Mouse (Mus musculus): ENCODE data around the gene Atp12a.

The Atp12a gene

DNA sequence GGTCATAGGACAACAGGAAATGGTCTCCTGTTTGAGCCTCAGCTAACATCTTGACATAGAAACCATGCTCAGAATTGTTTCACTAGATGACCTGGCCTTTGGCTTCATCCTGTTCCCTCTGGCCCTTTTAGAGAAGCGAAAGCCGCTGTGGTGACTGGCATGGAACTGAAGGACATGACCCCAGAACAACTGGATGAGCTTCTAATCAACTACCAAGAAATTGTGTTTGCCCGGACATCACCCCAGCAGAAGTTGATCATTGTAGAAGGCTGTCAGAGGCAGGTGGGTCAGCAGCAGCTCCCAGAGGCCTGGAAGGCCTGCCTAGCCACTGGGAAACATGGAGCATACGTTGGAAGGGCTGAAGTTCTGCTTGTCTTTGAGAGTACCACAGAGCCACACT is 17.5 kb downstream of the Atp12a start:
- DNase-seq, result no peak

DNA sequence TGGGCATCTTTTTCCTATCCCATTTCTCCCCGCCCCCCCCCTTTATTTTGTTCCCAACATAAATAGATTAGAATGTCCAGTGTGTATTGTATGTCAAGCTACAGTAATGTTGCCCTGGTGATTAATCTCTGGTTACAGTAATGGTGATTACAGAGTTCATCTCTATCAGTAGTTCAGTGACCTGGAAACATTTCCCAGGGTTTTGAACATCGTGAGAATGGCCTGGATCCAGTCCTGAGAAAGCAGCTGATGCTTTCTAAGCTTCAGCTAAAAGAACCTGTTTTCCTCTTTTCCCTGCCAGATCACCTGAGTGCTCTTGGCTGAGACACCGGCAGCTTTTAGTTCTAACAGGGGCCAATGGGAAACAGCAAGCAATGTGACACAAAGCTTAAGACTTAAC is 25.4 kb downstream of the Atp12a start:
- DNase-seq, result no peak

DNA sequence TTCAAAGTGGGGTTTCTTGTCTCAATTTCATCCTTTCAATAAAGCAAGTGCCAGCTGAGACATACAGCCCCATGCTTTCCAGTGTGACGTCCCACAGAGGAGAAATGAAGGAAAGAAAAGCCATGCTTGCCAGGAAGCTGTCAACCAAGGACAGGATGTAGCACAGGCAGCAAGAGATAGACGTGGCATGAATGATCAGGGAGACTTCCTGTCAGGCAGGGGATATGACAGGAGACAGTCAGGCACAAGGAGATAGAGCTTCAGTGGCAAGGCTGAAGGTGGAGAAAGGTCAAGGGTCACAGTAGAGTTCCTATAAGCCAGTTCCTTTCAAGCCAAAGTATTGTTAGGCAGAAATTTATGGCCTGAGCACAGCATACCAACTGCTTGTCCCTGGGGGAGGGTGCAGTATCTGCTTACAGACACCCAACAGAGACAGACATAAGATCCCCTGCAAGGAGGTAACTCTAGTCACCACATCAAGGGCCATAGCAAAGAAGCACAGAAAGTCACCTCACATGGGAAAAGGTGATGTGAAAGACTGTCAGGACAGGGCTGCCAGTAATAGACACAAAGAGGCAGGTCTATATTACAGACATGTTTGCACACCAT is 28.9 kb downstream of the Atp12a start:
- no peak for DNase-seq

DNA sequence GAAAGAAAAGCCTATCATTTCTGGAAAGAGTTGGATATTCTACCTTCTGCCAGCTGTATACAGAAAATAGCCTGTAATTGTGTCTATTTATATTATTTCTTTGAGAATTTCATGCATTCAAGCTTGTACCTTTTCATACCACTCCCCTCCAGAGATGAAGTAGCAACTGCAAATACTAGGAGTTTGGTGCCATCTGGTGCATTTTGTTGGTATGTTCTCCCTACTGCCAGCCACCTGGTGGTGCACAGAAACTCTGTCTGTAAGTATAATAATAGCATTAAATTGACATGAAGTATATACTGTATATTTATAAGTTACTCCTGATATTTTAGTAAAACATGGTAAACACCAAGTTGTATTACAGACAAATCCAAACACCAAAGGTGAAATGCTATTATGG is 33.1 kb downstream of the Atp12a start:
- no peak for DNase-seq

DNA sequence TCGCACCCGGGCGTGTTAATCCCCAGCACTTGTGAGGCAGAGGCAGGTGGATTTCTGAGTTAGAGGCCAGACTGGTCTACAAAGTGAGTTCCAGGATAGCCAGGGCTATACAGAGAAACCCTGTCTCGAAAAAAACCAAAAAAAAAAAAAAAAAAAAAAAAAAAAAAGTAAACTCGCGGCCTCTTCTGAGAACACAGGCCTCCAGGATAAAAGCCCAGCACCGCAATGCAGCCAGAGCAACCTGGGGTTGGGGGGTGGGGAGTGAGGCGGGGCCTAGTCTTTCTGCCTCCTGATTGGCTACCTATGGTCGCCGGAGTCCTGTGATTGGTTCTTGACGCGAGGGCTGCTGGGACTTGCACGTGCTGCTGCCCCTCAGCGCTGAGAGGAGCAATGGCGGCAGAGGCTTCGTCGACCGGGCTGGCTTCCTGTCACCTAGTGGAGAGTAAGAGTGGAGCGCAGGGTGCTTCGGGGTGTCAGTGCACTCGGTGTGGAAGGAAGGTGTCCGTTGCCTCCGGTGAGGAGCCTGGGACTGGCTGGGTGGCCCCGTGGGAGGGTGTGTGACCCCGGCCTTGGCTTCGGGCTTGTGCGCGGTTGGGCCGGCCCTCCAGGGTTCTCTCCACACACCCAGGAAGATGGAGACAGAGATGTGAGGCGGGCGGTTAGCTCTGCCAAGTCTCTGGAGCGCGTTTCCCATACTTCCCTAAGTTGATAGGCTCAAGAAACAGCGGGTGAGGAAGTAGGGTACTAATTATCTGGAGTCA is 37.6 kb downstream of the Atp12a start, which contains the start of gene Rnf17:
Gene Rnf17 (plus strand): TSS at position 271 of the 761 bp plus-strand sequence.
- DNase-seq, result peak in 1 of 2 experiments; percentile 1

DNA sequence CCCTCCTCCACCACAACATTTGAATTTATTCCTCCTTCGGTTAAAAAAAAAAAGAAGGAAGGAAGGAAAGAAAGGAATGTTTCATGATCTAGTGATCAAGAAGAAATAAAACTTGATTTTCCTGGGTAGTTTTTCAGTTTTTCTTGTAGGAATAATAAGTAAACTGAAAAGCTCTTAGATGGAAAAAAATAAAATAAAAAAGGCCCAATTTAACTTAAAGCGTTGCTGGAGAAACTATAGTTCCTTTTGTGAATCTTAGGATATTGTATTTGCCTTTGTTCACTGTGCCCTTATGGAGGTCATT is 38.2 kb downstream of the Atp12a start:
- no peak for DNase-seq
